Mouse (Mus musculus) ovary, adult 18-20 months (tissue): ENCODE results near the gene Tmem108.

Experiments used
- DNase-seq: peaks from one replicate; pipeline ENCODE4 v3.0.0; 2022; ENCODE audit warnings: low spot score, mixed read lengths

Gene Tmem108

DNA sequence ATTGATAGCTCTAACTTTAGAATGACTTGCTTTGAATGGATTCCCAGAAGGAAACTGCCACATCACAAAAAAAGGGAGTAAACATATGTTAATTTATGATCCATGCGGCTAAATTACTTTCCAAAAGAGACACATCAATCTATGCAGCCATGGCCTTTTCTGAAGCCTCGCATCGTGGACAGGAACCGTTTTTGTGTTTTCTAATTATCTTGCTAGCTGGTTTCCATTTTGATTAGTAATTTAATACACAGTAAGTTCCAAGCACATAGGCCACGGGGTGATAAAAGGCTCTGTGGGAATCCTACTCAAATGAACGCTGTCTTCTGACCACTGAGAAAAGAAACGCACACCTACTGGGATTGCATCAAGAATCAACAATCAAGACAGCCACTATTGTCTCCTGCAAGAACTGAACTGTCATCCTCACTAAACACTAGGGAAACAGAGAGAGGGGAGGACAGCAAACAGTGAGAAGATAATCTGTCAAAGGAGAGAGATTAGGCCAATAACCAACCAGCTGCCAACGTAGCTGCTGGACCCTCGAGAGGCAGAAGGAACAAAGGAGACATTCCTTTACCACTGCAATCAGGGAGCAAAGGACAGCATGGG lies 132.7 kb downstream of the Tmem108 start:
- no peak for DNase-seq

DNA sequence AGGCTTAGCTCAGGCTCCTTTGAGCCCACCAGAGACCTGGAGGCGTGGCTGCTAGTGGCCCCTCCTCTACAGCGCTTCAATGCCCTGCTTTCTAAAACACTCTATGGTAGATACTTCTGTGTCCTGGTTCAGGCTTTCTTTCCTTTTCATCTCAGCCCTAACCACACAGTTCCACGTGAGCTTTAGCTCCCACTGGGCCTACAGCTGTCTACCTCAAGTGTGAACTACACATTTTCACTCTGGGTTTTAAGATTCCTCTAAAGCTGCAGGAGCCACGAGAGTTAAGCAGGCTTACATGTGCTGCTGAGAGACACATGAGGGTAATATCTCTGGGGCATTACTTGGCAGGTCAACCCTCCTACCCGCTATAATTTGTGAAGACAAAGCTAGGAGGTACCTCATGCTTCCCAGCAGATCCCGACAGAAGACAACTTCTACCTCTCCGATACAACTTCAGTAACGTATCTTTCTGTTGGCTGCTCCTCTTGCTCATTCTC lies 134.2 kb downstream of the Tmem108 start:
- DNase-seq, result no peak

DNA sequence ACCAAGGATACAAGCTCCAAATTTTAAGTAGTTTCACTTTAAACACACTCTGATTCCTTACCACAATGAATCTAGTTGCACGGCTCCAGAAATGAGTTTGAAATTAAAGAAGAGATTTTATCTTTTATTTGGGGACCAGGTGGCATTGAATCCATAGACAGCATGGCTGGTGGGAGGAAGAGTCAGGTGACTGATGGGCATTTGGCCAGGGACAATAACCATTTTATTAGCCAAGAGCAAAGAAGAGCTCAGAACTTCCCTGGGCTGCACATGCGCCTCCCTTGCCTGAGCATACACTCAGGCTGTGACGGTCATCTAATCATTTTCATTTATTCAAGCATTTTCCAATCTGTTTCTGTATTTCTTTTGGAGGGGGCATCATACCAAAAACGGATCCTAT lies 135.5 kb downstream of the Tmem108 start:
- no peak for DNase-seq

DNA sequence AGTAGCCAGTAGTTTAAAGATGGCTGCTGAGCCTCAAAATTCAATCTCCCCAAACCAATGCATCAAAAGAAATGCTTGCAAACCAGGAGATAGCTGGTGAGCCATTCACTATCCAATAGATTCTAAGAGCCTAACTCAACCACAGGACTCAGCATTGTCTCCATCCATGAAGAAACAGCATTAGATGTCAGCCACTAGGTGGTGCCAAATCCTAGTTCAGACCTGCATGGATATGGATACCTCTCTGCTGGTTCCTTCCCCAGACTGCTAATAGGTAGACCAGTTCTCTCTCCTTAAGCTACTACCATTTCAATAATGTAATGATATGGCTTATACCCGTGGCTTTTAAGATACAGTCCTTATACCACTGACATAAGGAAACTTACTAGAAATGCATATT lies 137.0 kb downstream of the Tmem108 start:
- DNase-seq, result no peak

DNA sequence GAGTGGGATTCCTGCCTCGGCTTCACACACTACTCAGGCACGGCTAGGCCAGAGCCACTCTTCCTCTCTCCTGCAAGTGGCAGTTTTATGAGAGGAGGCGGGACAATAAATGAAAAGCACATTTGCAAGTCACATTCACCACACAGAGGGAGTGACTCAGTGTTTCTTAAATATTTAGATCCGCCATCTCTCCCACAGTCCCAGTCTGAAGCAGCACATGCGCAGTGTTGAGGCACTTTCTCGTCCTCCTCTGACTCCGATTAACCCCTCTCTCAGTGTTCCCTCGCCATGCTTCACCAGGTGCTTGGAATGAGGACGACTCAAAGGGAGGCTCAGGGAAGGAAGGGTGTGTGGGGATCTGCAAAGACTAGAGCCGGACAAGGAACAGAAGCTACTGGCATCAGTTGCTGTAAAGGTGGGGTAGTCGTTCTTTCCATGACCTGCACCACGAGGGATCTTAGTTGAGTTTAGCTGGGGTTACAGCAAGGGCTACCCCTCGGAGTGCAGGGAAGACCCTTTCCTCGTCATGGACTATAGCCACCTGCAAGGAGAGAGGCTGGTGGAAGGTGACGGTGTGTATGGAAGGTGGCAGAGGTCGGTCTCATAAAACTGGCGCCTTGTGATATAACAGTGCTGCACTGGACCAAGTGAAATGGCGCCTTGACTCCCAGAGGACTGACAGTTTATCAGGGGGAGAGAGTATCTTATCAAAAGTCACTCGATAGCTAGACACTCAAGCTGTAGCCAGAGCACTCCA lies 137.9 kb downstream of the Tmem108 start:
- no peak for DNase-seq

DNA sequence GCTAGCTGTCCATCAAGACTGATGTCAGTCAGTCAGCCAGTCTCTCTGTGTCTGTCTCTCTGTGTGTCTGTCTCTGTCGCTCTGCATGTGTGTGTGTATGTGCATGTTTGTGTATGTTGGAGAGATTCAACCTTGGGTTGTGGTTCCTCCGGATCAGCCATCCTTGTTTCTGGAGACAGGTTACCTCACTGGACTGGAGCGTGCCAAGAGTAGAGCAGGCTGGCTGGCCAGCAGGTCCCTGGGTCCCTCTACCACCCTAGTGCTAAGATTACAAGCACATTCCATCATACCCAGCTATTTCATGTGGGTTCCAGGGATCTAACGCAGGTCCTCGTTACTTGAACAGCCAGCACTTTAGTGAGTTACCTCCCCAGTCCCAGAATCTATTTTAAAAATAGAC lies 138.6 kb downstream of the Tmem108 start:
- no peak for DNase-seq

DNA sequence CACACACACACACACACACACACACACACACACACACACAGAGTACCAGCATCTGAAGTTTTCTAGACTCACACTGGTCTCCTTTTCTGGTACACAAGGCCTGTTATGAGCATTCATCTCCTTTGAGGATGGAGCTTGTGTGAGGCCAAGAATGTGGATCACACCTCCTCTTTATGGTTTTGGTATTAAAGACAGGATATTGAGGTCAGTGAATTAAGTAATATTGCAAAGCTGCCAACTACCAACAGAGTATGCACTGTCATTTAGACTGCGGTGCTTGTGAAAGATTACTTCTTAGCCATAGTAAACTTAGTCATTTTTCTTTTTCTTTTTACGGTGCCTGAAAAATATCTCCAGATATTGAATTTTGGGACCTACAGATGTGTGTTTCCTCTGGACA lies 139.8 kb downstream of the Tmem108 start:
- no peak for DNase-seq

DNA sequence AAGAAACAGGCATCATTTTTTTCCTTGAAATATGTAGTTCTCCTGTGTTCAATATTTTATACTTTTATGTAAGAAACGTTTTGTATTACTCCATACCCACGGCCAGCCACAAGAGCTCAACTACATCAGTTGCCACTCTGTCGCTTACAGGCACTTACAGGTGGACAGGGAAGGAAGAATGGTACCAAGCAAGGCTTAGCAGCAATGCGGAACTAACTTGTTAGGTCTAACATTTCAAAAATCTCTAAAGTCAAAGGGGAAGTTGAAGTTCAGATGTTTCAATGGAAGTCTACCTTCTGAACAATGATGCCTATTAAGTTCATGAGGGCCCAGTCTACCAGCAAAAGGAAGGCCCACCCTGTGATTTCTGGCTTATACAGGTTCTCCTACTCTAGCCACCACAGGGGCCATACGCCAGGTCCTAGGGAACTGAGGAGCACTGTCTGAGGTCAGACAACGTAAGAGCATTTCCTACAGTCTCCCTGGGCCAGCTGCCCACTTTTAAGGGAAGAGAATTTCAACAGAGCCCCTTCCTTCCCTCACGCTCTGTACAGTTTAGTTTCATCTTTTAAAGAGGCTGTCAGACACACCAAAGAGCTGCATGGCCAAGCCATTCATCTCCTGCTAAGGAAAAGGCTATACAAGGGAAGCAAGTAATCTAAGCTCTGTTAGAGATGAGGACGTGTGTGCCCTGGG lies 141.0 kb downstream of the Tmem108 start:
- DNase-seq, result no peak

DNA sequence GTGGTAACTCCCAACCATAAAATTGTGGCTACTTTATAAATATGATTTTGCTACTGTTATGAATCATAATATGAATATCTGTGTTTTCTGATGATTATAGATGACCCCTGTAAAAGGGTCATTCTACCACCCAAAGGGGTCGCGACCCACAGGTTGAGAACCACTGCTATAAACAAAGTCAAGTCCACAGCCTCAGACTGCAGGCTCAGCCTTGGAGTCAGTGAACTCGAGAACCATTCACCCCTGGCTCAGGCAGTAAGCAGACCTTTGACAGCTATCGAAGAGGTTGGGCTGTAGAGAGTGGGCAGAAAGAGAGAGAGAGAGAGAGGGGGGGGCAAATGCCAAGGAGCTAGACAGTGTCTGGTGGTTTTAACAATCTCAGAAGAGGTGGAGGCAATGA lies 147.4 kb downstream of the Tmem108 start:
- DNase-seq, result no peak

DNA sequence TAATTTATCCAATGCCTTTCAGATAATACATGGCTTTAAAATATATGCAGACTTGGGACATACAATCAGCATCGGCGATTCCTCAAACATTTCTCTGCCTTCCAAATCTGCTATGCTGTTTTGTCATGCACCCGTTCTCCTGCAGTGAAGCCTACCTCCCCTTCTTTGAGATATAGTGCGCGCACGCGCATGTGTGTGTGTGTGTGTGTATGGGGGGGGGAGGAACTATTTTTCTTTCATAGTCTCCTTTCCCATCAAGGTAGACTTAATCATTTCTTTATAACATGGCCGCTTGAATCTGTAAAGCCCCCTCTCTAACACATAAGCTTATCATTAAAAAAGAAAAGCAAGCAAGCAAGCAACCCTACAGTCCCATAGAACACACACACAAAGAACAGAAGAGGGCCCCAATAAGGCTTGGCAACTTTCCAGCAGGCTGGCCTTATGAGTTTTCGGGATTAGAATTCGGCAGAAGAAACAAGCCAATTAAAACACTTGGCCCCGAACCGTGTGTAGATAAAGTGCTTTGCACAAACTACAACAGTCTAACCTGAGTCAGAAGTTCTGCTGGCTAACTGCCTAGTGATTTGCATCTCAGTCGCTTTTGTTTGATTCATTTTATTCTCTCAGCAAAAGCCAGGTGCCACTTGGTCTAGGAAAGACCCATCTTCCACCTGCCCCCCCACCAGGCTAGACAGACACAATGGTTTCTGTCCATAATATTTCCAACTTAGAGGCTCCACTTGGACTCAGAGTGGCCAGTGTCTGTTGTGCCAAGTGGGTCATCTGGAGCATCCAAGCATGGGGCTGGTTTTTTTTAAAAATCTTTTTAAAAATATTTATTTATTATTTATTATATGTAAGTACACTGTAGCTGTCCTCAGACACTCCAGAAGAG lies 153.2 kb downstream of the Tmem108 start:
- no peak for DNase-seq

DNA sequence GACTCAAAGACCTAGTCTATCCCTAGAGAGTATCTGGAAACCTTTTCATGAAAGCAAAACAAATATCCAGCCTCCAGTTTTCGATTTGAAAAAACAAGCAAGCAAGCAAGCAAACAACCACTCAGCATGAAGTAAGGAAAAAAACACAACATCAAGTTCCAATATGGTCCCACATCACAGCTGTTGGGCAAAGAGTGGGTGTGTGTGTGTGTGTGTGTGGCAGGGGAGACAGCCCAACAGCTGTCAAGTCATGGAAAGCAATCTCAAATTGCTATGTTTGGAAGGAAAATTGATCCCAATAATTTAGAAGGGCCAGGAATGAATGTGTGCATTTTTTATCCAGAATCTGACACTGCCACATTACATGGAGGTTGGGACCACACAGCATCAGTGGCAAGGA lies 155.6 kb downstream of the Tmem108 start:
- no peak for DNase-seq

DNA sequence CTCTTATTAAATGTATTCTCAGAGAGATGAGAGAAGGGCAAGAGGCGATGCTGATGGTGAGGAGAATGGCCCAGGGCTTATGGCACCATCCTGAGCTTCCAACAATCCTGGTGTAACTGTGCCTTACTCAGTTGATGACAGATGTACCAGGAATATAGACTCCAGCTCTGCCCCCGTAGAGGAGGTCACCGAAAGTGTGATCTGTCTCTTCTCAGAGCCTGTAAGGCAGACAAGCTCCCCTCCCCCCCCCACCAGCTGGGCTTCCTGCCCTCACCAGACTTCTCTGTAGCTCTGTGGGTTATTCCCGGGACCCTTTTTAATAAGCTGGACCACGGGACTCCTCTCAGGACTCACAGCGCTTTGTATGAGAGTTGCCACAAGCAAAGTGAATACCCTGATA lies 157.8 kb downstream of the Tmem108 start:
- no peak for DNase-seq

DNA sequence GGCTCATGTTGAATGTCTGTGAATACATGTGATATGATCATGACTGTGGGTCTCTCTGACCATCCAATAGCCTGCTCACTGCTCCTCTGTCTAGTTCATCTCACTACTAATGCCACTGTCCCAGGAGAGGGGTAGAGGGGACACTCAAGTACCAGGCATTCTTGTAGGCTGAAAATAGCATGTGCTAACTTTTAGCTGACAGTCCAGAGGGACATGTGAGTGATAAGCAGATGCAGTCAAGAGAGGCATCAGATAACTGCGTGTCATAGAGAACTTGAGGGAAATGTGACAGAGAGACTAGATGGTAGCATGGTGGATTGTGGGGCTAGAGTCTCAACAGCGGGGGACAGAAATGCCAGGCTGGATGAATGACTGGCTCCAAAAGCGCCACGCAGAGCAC lies 159.8 kb downstream of the Tmem108 start:
- no peak for DNase-seq

DNA sequence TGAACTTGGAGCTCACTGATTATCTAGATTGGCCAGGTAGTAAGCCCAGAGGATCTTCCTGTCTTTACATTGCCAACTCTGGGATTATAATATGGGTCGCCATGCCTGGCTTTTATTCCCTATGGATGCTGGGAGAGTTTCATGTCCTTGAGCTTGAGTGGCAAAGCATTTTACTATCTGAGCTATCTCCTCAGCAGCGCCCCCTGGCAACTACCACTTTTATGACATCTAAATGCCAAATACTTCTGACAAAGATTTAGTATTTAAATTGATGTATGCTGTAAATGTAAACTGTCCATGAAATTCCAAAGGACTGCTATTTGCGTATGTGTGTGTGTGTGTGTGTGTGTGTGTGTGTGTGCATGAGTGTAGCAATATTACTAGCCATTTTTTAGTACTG lies 160.8 kb downstream of the Tmem108 start:
- DNase-seq, result no peak

DNA sequence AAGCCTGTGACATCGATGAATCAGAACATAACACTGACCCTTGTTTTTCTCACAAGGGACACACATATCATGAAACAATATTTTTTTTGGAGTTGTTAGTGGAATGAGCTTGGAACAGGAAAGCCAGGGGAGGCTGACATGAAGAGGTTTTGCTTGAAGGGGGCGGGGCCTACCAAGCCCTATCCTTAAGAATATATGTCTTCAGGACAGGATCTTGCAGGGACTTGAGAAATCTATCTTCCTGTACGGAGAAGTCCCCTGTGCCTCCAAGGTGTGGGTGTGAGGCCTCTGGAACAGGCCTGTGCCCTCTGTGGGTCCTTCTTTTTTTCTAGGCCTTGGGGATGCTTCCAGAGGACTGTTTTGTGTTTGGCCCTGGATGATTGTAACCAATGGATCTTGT lies 161.7 kb downstream of the Tmem108 start:
- DNase-seq, result no peak

DNA sequence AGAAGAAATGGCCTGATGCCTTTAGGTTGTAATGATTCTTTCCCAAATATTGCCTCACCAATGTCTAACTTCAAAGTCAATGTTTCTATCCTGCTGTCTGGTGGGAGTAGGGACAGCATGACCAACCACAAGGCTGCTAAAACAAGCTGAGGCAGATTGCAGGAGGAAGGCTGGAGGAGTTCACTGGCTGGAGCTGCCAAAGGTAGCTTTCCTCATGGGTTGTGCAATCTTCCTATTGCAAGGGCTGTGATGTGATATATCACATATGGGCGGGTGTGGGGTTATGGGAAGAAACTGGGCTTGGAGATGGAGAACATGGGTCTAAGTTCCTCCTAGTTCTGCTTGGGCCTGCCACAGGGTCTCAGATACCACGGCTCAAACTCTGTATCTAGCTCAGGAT lies 163.8 kb downstream of the Tmem108 start:
- no peak for DNase-seq

DNA sequence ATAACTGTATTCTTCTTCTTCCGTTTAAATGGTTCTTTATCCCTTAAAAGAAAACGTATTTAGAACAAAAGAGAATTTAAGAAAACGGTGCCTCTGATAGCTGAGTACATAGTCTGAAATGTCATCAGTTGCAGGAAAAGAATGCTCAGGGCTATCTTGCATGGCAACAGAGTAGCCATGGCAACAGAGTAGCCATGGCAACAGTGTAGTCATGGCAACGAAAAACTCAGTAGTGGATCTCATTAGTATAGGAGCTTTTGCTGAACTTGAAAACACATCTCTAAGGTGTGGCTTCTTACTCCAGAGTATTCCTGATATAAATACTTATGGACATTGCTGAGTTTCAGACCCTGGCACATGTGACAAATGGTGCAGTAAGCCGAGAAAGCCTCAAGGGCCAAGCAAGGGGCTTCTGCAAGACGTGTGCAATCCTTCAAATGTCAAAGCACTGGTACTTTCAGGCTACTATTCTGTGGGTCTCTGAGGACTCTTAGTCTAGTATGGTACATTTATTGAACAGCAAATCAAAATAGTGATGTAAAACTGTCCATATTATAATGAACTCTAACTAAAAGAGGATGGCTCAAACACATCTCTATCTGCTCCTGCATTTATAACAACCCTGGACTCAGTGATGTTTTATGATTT lies 166.3 kb downstream of the Tmem108 start:
- DNase-seq, result no peak

DNA sequence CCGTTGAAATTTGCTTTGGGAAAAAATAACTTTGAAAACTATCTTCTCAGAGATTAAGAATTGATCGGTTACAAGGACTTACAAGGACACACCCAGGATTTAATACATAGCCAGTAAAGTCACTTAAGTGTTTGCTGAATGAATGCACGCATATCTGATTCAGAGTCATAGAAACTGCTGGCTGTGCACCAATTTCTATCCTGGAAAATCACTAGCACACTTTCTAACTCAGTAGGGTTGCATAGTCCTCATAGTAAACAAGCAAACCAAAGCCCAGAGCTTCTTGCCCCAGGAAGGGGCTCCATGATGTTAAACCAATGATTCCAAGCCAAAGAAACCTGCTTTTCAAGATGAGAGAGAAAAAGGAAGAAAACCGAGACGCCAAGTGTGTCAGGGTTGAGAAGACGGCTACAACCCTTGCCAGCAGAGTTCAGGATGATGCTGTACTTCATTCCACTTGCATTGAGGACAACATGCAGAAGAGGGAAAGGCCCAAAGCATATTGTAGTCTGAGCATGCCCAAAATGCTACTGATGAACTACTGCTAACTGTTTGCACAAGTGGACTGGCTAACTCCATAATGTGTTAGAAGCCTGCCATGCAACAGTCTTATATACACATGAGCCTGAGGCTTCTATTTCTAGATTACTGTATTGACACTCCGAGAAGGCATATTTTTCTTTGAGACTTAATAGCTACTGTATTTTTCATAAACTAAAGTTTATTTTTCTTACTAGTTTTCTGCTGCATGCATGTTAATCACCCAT lies 167.0 kb downstream of the Tmem108 start:
- no peak for DNase-seq

DNA sequence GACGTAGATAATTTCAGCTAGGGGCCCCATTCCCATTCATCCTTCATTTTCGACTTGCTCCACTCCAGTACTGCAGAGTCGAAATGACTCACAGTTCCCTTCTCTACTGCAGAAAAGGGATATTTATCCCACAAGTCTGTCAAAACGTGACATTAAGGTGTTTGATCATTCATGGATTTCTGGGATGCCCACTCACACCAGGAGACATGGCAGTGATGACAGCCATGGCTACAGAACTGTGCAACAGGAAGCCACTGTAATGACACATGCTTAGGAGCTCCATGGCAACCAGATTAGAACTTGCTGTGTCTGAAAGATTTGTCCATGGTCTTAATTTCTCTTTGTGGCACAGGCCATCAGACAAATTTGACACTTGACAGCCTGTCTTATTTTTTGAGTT lies 168.6 kb downstream of the Tmem108 start:
- DNase-seq, result no peak

DNA sequence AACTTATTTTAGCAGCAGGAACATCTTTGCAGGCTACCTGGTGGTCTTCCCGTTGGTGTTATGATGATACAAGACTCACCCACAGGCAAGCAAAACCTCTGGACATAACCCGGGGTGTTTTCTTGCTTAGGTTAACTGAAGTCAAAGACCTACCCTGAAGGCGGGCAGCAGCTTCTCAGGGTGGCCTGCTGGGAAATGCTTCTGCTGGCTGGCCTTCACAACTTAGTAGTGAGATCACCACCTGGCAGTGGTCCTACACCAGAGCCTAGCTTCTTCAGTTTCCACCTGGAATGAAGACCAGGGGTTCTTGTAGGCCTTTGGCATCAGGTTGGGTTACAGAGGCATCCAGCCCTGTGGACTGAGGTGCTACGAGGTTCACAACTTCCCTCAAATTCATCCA lies 169.7 kb downstream of the Tmem108 start:
- DNase-seq, result no peak

DNA sequence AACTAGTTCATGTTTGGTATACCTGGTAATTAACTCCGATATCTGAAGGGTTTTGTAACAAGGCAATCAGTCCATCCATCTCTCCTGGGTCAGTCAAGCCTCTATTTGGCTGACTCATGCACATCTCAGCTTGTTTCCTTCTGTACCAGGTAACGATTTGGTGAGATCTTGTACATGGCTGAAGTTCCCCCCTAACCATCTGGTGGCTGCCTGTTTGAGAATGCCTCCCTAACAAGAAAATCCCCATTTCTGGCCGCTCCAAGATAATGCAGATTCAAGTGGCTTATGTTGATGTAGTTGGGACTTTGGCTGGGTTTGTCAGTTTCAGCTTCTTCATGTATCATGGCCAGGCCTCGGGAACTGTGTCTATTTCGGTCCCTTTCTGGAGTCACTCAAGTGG lies 170.8 kb downstream of the Tmem108 start:
- DNase-seq, result no peak
